Mouse (Mus musculus): Measurements from ENCODE around the gene Hist2h2aa1.

DNA sequence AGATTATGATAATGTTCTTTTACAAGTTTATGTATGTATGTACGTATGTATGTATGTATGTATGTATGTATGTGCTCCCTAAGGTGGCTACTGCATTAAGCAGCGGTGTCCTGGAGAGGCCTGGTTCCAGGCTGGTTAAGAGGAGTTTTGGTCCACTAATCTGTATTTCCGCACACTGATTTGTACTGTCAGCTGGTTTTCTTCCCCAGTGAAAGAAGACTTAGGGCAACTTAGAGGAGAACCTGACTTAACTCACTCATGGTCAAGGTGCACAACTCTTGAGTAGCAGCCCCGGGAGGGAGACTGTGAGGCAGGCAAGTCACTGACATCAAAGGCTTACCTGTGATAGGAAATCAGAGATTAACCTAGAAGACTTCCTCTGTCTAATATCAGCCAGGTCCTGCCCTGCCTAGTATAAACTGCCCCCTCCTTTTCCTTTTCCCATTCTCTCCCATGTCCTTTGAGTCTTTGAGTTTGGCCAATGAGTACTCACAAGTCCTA, 8.4 kb upstream of the Hist2h2aa1 start:
- TF ChIP-seq POLR2A (IDR thresholded peaks at IDR 0.05; ENCODE audit: extremely low read depth, insufficient read depth, low read length) (no peak), CTCF (IDR thresholded peaks at IDR 0.05; ENCODE audit: low read depth, low read length) (no peak)

Data from liver, adult 2 months (tissue).